Mouse (Mus musculus) heart, embryonic 10.5 days (tissue): ENCODE data around the gene Arl13b. TPM values are rescaled to one million over a fixed set of nuclear protein-coding genes. Genes with fewer than 3 reads are reported as not detected.
A peak's percentile ranks its signal among the peaks of the same experiment; 100 is the strongest.

ENCODE experiments used
- DNase-seq: peaks from one replicate; pipeline ENCODE4 v3.0.0-alpha.2; 2017; ENCODE audit warnings: low spot score
- H3K27ac ChIP-seq: fragments of 300-500 bp; sonication (generic); 2 replicates; pipeline ENCODE4 v1.5.1; 2016; ENCODE audit warnings: mild to moderate bottlenecking
- H3K27me3 ChIP-seq: fragments of 300-500 bp; sonication (generic); 2 replicates; pipeline ENCODE4 v1.6.1; 2016; ENCODE audit warnings: mild to moderate bottlenecking; ENCODE audit not compliant: poor library complexity, insufficient read depth, severe bottlenecking
- H3K36me3 ChIP-seq: fragments of 300-500 bp; sonication (generic); 2 replicates; pipeline ENCODE4 v1.6.1; 2016; ENCODE audit warnings: mild to moderate bottlenecking, moderate library complexity
- H3K4me1 ChIP-seq: fragments of 300-500 bp; sonication (generic); 2 replicates; pipeline ENCODE4 v1.6.1; 2016; ENCODE audit warnings: mild to moderate bottlenecking
- H3K4me3 ChIP-seq: fragments of 300-500 bp; sonication (generic); 2 replicates; pipeline ENCODE4 v1.5.1; 2016; ENCODE audit warnings: mild to moderate bottlenecking, moderate library complexity
- H3K9me3 ChIP-seq: fragments of 300-500 bp; sonication (generic); 2 replicates; pipeline ENCODE4 v1.6.1; 2016; ENCODE audit warnings: mild to moderate bottlenecking, moderate library complexity
- WGBS: fragments of 180-500 bp; shearing (Covaris S2); methylation state at CpG from one replicate; pipeline ENCODE4 v1.1.7; 2016; 5-methylcytosine and 5-hydroxymethylcytosine counted together
- polyA plus RNA-seq: library from polyadenylated mRNA; unstranded; fragments of >200 nt; fragmentation: Nextera tagmentation; extraction: Ambion mirVana; gene quantifications from 2 replicates; pipeline ENCODE4 v1.2.1, GENCODE M21; 2016

The Arl13b gene
- polyA plus RNA-seq, result 9.2 and 15.4 TPM in 2 replicates

DNA sequence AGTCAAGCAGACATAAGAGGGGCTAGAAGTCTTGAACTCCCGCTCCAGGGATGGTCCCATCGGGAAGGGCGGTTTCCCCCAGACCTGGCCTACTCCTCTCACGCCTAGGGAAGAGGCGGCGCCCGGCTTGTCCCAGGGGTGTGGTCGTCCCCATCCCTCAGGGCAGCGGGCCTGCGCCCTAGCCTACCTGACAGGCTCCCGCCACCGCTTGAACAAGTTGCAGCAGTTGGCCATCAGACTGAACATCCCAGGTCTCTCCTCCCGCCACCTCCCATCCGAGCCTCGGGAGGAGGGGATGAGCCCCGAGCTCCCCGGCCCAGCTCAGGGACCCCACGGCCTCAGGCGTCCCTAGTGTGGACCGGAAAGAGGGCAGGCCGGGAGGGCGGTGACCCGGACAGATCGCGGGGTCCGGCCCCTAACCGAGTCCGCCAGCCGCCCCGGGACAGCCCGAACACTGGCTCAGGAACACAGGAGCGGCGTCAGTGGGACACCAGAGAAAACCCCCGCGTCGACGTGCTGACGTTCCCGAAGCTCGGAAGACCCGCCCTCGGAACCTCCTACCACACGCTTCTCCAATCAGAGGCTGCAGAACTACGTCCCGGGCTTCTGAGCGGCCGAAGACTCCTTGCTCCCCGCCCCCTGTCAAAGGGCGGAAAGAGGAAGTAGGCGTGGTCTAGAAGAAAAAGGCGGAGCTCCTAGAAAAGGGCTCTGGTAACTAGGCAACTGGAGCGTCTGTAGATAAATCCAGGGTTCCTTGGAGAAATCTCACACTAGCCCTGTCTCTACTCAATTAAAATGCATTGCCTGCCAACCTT lies at the start of gene Arl13b:
Gene Arl13b, minus strand, starts transcription at position 543 of the 815 bp plus-strand sequence.
- DNase-seq, result peak; percentile 99
- H3K36me3 ChIP-seq, result no peaks in the 10 kb centered on the region
- H3K27ac ChIP-seq, result peak within 1 kb of the TSS; percentile 87
- no peaks in the 10 kb centered on the region for H3K27me3 ChIP-seq
- no peaks in the 10 kb centered on the region for H3K9me3 ChIP-seq
- WGBS, result under 1% methylated on average over 52 of the region's 52 CpGs
- H3K4me1 ChIP-seq, result no peaks in the 10 kb centered on the region
- H3K4me3 ChIP-seq, result peak within 1 kb of the TSS; percentile 88

DNA sequence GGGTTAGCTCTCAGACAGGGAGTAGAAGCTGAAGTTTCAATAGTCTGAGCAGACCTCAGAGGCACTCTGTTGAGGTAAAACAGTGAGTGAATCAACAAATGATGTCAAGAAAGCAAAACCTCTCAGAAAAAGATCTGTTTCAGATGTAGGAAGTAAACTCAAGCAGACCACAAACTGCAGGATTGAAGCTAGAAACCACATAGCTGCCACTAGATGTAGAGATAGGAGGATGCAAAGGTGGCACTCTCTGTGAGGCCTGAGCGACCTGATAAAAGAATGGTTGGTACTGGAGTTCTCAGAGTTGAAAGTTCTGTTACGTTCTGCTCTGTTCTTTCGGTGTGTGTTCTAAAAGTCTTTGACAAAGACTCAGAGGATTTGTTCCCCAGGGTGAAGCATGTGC lies 49.0 kb upstream of the Arl13b start:
- no peaks in the 10 kb centered on the region for H3K4me1 ChIP-seq
- WGBS, result 89% methylated on average over 3 of the region's 3 CpGs
- no peak for DNase-seq
- H3K36me3 ChIP-seq, result no peaks in the 10 kb centered on the region
- H3K27me3 ChIP-seq, result no peaks in the 10 kb centered on the region
- no peak overlapping the region for H3K4me3 ChIP-seq
- H3K9me3 ChIP-seq, result no peaks in the 10 kb centered on the region
- no peak overlapping the region for H3K27ac ChIP-seq

DNA sequence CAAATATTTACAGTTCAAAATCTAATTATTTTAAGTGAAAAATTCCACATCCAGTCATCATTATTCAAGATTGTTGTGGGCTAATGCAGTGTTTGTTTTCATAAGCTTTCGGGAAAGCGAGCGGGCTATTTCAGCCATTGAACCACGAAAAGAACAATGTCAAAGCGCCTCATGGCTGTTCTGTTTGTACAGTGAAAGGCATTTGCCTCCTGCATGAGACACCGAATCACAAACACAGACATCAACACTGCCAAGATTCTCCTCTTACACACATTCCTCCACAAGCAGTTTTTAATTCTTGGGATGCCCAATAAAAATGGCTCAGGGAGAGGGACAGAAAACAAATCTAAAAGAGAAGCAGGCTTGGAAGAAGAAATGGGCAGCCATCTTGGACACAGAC lies 27.2 kb upstream of the Arl13b start:
- H3K36me3 ChIP-seq, result no peaks in the 10 kb centered on the region
- 89% methylated on average over 6 of the region's 6 CpGs for WGBS
- H3K27ac ChIP-seq, result no peak overlapping the region
- no peaks in the 10 kb centered on the region for H3K9me3 ChIP-seq
- H3K4me1 ChIP-seq, result no peaks in the 10 kb centered on the region
- H3K27me3 ChIP-seq, result no peaks in the 10 kb centered on the region
- DNase-seq, result no peak
- H3K4me3 ChIP-seq, result no peak overlapping the region

DNA sequence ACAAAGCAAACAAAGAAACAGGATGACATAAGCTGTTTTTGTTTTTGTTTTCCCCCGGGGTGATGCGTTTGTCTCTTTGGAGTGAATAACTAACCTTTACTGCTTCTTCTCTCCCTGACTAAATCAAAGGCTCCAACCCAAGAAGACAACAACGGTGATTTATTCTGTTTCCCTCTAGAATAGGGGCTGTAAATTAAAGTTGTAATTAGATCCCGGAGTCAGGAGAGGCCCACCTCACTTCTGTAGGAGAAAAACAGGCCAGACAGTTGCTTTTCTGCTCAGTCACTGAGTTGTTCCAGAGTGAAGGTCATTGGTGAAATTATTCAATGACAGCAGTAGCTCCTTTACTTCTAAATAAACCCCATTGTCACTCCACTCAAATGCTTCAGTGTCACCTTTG lies 26.3 kb upstream of the Arl13b start:
- 81% methylated on average over 4 of the region's 4 CpGs for WGBS

GRCm38 (mm10) chr16:62872688-62873117 lies 25.9 kb upstream of the Arl13b start:
- no peak for DNase-seq
- H3K36me3 ChIP-seq, result no peaks in the 10 kb centered on the region
- H3K27ac ChIP-seq, result no peak overlapping the region
- no peaks in the 10 kb centered on the region for H3K27me3 ChIP-seq
- WGBS, result 77% methylated on average over 5 of the region's 5 CpGs
- H3K4me1 ChIP-seq, result no peaks in the 10 kb centered on the region
- H3K9me3 ChIP-seq, result no peaks in the 10 kb centered on the region
- H3K4me3 ChIP-seq, result no peak overlapping the region

More for the DNA sequence above, 26.3 kb upstream of the Arl13b start:
- DNase-seq, result no peak
- no peaks in the 10 kb centered on the region for H3K9me3 ChIP-seq
- H3K27ac ChIP-seq, result no peak overlapping the region
- H3K4me3 ChIP-seq, result no peak overlapping the region
- H3K36me3 ChIP-seq, result no peaks in the 10 kb centered on the region
- no peaks in the 10 kb centered on the region for H3K27me3 ChIP-seq
- H3K4me1 ChIP-seq, result no peaks in the 10 kb centered on the region

GRCm38 (mm10) chr16:62861455-62861854 lies 14.6 kb upstream of the Arl13b start:
- WGBS, result 56% methylated on average over 6 of the region's 6 CpGs
- DNase-seq, result no peak
- no peaks in the 10 kb centered on the region for H3K4me1 ChIP-seq
- H3K27me3 ChIP-seq, result no peaks in the 10 kb centered on the region
- H3K4me3 ChIP-seq, result no peak overlapping the region
- no peaks in the 10 kb centered on the region for H3K9me3 ChIP-seq
- no peaks in the 10 kb centered on the region for H3K36me3 ChIP-seq
- no peak overlapping the region for H3K27ac ChIP-seq

- H3K27me3 ChIP-seq, result no peaks in the 10 kb centered on the region
- no peak overlapping the region for H3K27ac ChIP-seq
- no peak for DNase-seq
- no peaks in the 10 kb centered on the region for H3K4me1 ChIP-seq
- no peak overlapping the region for H3K4me3 ChIP-seq
- WGBS, result 83% methylated on average over 1 of the region's 1 CpGs
- no peaks in the 10 kb centered on the region for H3K9me3 ChIP-seq
- no peaks in the 10 kb centered on the region for H3K36me3 ChIP-seq
Observed at GRCm38 (mm10) chr16:62860140-62860539, 13.3 kb upstream of the Arl13b start.

DNA sequence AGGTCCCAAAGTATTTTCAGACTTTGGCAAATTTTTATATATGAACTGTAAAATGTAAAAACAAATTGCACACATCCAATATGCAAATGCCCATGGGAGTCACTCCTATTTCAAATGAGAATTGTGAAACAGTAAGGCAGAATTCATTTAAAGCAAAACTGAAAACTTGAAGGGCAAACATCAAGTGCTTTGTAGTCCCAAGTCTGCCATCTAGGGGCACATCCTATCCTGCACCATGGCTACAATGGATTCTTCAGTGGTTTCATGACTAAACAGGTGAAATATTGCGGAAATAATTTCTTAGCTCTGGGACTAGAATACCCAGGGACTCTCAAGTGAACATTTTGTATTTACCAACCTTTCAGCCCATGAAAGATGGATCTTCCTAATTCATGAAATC lies 11.2 kb upstream of the Arl13b start:
- no peaks in the 10 kb centered on the region; the same call in 1 of the 2 replicates for H3K4me1 ChIP-seq
- no peak overlapping the region for H3K27ac ChIP-seq
- WGBS, result 85% methylated on average over 1 of the region's 1 CpGs
- H3K4me3 ChIP-seq, result no peak overlapping the region
- no peak for DNase-seq
- no peaks in the 10 kb centered on the region for H3K27me3 ChIP-seq
- H3K36me3 ChIP-seq, result no peaks in the 10 kb centered on the region
- no peaks in the 10 kb centered on the region for H3K9me3 ChIP-seq

DNA sequence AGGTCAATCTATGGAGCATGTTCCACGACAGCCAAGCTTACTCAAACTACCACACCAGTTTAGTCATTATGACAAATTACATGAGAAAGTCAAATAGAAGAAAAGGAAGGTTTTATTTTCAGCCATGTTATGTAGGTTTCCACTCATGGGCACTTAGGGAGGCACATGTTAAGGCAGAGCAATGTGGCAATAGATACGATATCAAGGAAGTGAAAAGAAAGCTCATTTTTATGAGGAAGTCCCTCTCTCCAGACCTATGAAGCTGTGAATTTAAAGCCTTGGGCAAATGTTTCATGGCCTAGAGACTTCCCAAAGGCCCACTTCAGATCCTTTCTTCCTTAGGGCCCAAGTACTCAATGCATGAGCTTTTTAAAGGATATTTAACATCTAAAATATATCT lies 10.7 kb upstream of the Arl13b start:
- no peak overlapping the region for H3K27ac ChIP-seq
- H3K9me3 ChIP-seq, result no peaks in the 10 kb centered on the region
- 87% methylated on average over 2 of the region's 2 CpGs for WGBS
- H3K36me3 ChIP-seq, result no peaks in the 10 kb centered on the region
- no peak overlapping the region for H3K4me3 ChIP-seq
- no peaks in the 10 kb centered on the region for H3K27me3 ChIP-seq
- H3K4me1 ChIP-seq, result no peaks in the 10 kb centered on the region; the same call in 1 of the 2 replicates
- no peak for DNase-seq

GRCm38 (mm10) chr16:62856273-62856672 lies 9.4 kb upstream of the Arl13b start:
- WGBS, result 97% methylated on average over 2 of the region's 2 CpGs
- no peak for DNase-seq
- Histone ChIP-seq H3K4me1 (no peaks in the 10 kb centered on the region; the same call in 1 of the 2 replicates), H3K9me3 (no peaks in the 10 kb centered on the region), H3K4me3 (no peak overlapping the region), H3K27me3 (no peaks in the 10 kb centered on the region), H3K27ac (no peak overlapping the region), H3K36me3 (no peaks in the 10 kb centered on the region)

DNA sequence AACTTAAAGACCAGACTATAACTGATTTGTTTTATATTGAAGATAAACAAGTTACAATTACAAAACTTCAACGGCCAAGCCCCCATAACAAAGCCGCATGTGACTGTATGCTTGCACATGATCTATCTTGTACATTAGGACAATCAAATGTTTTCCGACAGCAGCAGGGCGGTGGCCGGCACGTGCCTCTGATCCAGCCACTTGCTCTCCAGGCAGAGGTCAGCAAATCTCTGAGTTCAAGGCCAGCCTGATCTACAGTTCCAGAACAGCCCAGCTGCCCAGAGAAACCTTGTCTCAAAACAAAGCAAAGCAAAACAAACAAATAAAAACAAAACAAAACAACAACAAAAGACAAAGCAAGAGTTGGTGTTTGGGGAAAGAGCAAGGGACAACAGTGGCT lies 8.5 kb upstream of the Arl13b start:
- Histone ChIP-seq H3K27ac (no peak overlapping the region), H3K9me3 (no peaks in the 10 kb centered on the region)

GRCm38 (mm10) chr16:62854191-62855068 lies 7.6 kb upstream of the Arl13b start, which contains the start of gene Pros1:
Gene Pros1 (plus strand): TSS chr16:62854307.
- Histone ChIP-seq H3K27ac (peak within 1 kb of the TSS; percentile 93), H3K27me3 (no peaks in the 10 kb centered on the region), H3K4me3 (peak within 1 kb of the TSS; percentile 76), H3K36me3 (no peaks in the 10 kb centered on the region), H3K9me3 (no peaks in the 10 kb centered on the region), H3K4me1 (no peaks in the 10 kb centered on the region; the same call in 1 of the 2 replicates)
- 4% methylated on average over 42 of the region's 42 CpGs for WGBS
- peak; percentile 87 for DNase-seq

More for the DNA sequence above, 8.5 kb upstream of the Arl13b start:
- WGBS, result 70% methylated on average over 6 of the region's 6 CpGs
- Histone ChIP-seq H3K4me1 (no peaks in the 10 kb centered on the region; the same call in 1 of the 2 replicates), H3K36me3 (no peaks in the 10 kb centered on the region), H3K4me3 (no peak overlapping the region; the same call in 1 of the 2 replicates), H3K27me3 (no peaks in the 10 kb centered on the region)
- DNase-seq, result no peak
